Mouse (Mus musculus): Measurements from ENCODE around the gene Faxc. TPM values are rescaled to one million over a fixed set of nuclear protein-coding genes. Genes with fewer than 3 reads are reported as not detected.

Gene Faxc
- 0.10 TPM in 1 of 3 replicates, not detected in the others for total RNA-seq (2017)

DNA sequence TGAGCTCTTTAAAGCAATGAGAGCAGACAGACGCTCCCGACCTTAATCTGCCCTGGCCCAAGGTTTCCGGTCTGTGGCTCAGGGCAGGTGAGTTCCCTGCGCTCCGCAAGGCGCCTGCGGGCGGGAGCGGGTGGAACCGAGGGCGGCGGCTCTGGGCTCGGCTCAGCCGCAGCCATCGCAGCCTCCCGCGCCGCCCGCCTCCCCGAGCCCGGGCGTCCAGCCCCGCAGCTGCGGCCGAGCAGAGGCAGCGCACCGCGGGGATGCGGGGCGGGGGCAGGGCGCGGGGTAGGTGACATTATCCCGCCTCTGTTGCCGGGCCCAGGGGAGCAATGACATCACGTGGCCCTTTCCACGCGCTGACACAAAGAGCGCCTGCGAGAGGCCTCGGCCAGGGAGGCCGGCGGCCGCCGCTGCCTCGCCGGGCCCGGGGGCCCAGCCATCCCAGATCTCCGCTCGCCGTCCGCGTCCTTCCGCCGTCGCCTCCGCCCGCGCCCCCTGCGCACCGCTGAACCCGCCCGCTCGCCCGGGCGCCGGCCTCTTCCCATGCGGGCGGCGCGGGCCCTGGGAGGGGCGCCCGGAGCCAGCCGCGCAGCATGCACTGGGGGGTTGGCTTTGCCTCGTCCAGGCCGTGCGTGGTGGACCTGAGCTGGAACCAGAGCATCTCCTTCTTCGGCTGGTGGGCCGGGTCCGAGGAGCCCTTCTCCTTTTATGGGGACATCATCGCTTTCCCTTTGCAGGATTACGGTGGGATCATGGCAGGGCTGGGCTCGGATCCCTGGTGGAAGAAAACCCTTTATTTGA is at the start of gene Faxc:
Gene Faxc, plus strand, starts transcription at position 359 of the 801 bp plus-strand sequence.
- ATAC-seq (replicated peaks; ENCODE audit: insufficient number of reproducible peaks, low FRiP score, low TSS enrichment, poor library complexity, severe bottlenecking), result no peak

DNA sequence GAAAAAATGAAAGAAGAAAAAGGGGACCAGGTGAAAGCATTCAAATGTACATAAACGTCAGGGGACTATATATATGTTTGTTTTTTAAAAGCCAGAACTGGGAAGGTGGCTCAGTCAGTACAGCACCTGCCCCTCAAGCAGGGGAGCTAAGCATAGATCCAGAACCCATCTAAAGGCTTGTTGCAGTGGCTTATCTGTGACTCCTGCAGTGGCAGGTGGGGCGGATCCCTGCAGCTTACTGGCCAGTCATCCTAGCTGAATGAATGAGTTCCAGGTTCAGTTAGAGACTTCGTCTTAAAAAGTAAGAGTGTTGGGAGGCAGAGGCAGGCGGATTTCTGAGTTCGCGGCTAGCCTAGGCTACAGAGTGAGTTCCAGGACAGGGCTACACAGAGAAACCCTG is 48.3 kb upstream of the Faxc start:
- no peak for ATAC-seq (replicated peaks; ENCODE audit: insufficient number of reproducible peaks, low FRiP score, low TSS enrichment, poor library complexity, severe bottlenecking)

DNA sequence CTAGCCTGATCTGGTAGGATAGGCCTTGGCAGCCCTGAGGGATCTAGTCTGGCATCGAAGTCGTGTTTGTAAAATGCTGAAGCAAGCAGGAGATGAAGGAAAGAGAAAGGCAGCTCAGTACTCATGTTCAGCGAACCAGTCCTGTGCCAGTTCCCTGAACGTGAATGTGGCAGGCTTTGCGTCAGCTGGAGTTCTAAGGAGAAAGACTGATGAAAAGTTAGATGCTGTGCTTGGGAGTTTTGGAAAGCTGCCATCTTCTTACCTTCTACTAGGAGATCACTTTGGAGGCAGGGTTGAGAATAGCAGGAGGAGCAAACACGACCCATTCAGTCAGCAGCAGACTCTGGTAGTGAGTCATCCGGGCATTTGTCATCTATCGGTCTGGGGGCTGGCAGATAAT is 45.3 kb upstream of the Faxc start:
- no peak for ATAC-seq (replicated peaks; ENCODE audit: insufficient number of reproducible peaks, low FRiP score, low TSS enrichment, poor library complexity, severe bottlenecking)

DNA sequence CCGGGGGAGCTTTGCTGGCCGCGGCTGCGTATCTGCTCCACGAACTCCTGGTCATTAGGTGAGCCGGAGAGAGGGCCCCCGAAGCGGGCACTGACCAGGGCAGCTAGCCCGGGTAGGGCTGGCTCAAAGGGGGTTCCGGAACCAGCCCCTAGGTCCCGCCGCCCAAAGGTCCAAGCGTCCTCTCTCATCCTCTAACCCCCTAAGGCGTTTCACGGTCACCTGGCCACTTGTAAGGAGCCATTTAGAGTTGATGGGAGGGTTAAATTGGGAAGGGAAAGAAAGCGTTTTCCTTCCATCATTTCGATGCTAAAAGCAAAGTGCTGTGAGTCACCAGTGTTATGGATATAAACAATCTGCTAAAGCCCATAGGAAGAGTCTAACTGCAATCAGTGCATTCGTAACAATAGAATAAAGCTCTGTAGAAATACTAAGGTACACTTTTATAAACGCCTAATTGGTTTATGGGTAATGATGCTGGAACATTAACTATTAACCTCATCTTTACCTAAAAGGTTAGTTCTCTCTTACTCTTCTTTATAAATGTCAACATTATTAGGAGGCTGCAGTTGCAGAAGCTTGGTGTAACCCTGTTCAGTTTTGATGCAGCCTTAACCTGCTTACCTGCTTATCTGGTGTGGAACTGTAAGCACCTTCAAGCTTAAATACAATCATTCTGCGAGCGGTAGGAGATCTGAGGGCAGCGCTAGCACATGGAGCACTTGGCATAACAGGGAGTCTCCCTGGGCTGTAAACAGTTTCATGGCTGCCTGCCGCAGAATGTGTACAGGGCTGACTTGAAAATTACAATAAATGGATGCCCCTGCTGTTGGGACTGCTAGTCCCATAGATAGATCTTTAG is 872 bp downstream of the Faxc start:
- ATAC-seq (replicated peaks; ENCODE audit: insufficient number of reproducible peaks, low FRiP score, low TSS enrichment, poor library complexity, severe bottlenecking), result no peak

DNA sequence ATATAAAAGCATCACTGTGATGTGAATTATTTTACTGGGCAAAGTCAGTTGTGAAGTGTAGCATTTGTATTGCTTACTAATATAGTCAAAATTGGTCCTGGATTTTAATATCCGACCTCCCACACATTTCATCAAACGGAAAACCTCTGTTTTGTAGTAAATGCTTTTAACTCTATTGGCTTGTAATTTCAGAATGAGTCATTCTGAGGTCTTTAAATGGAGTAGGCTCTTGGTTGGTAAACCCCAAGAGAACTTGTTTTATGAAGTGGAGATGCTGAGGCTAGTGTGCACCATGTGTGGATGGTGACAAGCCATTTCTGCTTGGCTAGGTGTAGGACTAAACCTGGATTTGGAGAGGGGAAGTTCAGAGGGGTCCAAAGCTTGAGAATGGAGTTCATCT is 4.2 kb downstream of the Faxc start:
- ATAC-seq (replicated peaks; ENCODE audit: insufficient number of reproducible peaks, low FRiP score, low TSS enrichment, poor library complexity, severe bottlenecking), result no peak

DNA sequence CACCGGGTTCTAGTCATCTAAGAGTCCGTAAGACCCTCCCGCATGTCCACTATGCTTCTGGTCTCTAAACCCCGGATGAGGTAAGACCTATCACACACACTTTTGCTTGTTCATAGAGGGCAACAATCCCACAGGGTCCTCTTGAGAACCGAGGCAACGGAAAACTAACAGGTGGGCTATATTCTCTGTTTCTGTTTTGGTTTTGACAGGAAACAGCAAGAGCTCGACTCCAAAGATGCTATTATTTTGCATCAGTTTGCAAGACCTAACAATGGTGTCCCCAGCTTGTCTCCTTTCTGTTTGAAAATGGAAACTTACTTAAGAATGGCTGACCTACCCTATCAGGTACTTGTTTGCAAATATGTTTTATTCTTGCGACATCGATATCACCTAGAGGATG is 5.3 kb downstream of the Faxc start:
- no peak for ATAC-seq (replicated peaks; ENCODE audit: insufficient number of reproducible peaks, low FRiP score, low TSS enrichment, poor library complexity, severe bottlenecking)

DNA sequence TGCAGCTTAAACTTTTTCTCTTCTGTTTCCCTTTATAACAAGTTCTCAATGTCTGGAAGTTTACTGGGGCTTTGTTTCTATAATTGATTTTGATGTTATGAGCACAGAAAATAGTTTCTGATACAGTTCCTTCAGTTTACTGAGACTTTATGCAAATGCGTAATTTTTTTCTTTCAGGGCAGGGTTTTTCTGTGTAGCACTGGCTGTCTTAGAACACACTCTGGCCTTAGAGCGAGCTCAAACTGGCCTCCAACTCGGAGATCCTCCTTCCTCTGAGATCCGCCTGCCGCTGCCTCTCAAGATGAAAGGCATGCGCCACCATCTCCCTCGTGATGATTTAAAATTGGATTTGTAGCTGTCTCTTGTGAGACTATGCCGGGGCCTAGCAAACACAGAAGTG is 6.8 kb downstream of the Faxc start:
- ATAC-seq (replicated peaks; ENCODE audit: insufficient number of reproducible peaks, low FRiP score, low TSS enrichment, poor library complexity, severe bottlenecking), result no peak

DNA sequence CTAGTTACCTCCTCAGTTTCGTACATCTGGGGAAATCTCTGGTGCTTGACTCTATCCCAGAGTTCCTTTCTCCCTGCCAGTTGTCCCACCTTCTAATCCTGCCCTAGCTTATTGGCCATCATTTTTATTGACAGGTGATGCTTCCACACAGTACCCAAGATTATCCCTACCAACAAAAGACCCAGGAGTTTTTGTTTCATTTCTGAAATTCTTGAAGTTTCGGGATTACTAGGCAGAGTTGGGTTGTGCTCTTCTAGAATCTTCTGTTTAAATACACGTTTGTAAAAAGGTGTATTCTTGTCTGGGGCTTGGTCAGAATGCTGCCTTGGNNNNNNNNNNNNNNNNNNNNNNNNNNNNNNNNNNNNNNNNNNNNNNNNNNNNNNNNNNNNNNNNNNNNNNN is 13.5 kb downstream of the Faxc start:
- no peak for ATAC-seq (replicated peaks; ENCODE audit: insufficient number of reproducible peaks, low FRiP score, low TSS enrichment, poor library complexity, severe bottlenecking)

DNA sequence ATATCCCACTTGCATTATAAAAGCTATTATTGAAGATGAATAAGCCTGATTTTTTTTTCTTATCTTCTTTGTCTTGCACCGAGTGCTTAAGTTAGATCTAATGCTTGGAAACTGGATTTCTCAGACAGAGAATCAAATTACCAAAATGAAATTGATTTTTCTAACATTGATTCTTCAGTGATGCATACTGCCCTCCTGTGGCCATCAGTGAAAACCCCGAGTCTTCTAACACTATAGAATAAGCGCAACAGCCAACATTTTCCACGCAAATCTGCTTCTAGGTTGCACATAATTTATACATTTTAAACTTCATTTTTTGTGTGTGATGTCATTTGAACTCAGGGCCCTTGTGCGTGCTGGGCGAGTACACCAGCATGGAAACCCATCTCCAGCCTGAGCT is 20.3 kb downstream of the Faxc start:
- ATAC-seq (replicated peaks; ENCODE audit: insufficient number of reproducible peaks, low FRiP score, low TSS enrichment, poor library complexity, severe bottlenecking), result no peak

DNA sequence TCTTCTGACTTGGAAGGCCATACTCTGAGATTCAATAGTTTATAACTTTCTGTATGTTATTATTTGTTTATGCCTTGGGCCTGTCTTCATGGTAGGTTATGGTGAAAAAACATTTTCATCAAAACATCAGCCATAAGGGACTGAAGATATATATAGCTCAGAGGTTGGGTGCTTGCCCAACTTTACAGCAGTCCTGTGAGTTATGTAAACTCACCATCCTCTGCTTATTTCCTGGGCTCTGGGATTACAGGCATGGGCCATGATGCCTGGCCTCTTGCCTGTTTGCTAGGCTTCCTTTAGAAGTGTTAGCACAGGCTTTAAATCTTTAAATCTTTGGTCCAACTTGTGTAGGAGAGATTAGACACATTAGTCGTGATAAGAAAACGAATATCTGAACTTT is 21.1 kb downstream of the Faxc start:
- no peak for ATAC-seq (replicated peaks; ENCODE audit: insufficient number of reproducible peaks, low FRiP score, low TSS enrichment, poor library complexity, severe bottlenecking)

DNA sequence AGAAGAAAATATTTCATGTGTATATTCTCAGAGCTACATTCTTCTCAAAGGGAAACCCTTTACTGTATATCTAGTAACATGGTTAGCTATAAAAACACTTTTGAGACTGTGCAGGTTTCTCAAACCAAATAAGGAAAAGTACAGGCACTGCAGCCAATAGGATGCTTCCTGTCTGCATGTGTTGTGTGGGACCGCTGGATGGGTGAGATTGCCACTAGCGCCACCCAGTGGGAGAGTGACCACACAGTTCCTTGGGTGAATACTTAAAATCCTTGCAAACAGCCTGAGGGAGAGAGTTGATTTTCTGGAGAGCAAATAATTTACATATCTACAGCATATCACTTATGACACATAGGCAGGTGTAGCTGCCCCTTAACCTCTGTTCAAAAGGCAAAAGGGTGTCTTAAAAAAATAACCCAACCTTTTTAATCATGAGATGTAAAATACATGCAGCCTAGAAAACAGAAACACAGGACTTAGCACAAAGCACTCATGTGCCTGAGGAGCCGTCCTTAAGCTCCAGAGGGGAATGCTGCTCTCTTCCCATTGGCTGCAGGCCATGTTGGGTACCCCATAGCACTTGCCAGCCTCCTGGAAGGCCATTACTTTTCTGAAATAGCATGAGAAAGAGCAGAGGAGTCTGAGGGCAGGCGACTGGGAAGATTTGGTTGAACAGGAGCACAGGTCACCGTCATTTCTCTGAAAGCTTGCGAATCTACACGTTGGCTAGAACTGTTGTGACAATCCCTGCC is 26.6 kb downstream of the Faxc start:
- ATAC-seq (replicated peaks; ENCODE audit: insufficient number of reproducible peaks, low FRiP score, low TSS enrichment, poor library complexity, severe bottlenecking), result no peak

DNA sequence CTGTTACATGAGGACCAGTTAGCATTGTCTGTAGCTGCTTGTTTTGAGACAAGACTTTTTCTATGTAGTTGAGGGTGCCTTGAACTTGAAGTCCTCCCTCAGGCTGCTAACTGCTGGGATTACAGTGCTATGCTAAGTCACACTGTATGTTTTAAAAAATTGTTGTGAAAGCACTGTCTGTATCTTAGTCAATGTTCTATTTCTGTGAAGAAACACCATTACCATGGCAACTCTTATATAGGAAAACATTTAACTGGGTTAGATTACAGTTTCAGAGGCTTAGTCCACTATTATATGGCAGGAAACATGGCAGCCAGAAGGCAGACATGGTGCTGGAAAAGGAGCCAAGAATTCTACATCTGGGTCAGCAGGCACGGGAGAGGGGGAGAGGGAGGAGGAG is 40.8 kb downstream of the Faxc start:
- ATAC-seq (replicated peaks; ENCODE audit: insufficient number of reproducible peaks, low FRiP score, low TSS enrichment, poor library complexity, severe bottlenecking), result no peak

DNA sequence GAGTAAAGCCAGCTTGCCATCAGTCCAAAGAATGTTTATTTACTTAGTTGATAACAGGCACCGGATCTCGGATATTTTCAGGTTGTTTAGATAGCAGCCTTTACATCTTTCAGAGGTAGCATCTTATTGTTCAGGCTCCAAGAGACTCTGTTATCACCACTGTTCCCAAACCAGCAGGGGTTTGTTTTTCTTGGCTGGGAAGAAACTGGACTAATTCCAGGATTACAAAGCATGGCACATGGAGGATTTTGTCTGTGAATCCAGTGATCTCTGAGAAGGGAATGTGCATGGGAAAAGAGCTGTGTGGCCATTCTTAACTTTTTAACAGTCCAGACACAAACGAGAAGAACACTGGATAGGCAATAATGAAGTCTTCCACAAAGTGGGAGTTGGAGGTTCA is 43.0 kb downstream of the Faxc start:
- no peak for ATAC-seq (replicated peaks; ENCODE audit: insufficient number of reproducible peaks, low FRiP score, low TSS enrichment, poor library complexity, severe bottlenecking)

DNA sequence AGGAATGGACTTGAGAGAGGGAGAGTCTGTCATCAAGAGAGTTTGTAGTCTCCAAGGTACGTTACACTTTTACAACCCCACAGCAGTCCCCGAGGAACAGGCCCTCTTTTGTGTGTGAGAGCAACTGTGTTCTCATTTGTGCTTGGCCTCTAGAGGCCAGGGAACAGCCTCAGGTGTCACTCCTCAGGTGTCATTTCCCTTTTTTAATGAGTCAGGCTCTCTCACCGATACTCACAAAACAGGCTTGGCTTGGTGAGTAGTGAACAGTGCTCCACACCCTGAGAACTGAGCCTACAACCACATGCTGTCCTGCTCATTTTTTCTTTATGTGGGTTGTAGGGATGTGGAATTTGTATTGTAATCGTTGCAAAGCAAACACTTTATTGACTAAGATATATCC is 49.3 kb downstream of the Faxc start:
- no peak for ATAC-seq (replicated peaks; ENCODE audit: insufficient number of reproducible peaks, low FRiP score, low TSS enrichment, poor library complexity, severe bottlenecking)

DNA sequence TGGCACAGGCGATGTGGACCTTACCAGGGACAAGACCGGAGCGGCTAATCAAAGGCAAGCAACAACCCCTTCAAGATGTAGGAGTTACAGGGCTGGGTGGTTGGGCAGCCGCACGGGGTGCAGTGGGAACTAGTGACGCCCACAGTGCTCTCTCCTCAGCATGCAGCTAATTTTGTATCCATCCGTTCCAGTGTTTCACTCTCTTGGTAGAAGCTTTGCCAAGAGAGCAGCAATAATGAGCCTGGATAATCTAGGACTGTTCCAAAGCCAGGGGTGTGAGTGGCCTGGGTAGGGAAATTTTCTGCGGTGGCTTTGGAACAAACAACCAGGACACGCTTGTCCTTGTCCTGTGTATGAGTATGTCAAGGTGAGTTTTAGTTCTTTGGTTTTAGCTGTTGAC is 51.3 kb downstream of the Faxc start:
- no peak for ATAC-seq (replicated peaks; ENCODE audit: insufficient number of reproducible peaks, low FRiP score, low TSS enrichment, poor library complexity, severe bottlenecking)

DNA sequence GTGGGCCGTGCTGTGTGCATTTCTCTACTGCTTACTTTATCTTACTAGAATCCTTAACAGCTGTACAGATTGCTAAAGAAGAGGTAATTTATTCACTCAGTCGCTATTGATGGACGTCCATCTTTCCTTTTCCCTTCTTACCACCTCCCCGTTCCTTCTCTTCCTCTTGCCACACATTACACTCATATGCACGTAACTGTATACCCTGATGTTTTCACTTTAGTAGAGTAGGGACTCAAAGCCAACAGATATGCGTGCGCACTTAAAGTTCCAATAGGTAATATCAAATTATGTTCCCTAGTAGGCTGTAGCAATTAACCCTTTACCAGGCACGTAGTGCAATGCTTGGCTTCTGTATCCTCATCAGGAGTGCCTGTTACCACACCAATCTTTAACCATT is 55.7 kb downstream of the Faxc start:
- ATAC-seq (replicated peaks; ENCODE audit: insufficient number of reproducible peaks, low FRiP score, low TSS enrichment, poor library complexity, severe bottlenecking), result no peak

DNA sequence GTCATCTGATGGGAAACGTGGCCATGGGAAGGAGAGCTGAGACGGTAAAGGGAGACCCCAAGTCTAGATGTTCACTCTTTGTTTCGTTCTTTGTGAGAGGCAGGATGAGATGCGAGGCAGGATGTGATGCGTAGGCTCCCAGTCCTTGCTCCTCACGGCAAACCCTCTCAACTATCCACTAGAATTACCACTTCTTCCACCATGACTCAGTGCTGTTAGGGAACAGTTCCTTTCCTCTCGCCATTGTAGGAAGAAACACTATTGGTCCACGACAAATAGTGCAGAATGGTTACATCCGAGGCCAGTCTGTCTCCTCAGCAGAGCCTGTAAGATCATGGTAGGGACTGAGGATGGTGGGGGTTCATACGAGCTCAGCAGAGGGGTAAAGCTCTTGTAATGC is 56.3 kb downstream of the Faxc start:
- no peak for ATAC-seq (replicated peaks; ENCODE audit: insufficient number of reproducible peaks, low FRiP score, low TSS enrichment, poor library complexity, severe bottlenecking)

DNA sequence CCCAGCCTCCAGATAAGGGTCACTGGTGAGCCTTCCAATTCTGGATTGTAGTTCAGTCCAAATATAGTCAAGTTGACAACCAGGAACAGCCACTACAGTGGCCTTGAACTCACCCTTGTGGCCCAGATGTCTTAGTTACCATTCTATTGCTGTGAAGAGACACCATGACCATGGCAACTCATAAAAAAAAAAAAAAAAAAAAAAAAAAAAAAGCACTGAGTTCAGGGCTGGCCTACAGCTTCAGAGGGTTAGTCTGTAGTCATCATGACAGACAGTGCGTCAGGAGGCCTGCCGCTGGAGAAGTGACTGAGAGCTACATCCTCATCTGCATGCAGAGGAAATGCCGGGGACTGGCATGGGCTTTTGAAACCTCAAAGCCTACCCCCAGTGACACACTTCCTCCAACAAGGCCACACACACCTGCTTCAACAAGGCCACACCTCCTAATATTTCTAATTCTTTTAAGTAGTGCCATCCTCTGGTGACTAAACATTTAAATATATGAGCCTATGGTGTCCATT is 58.5 kb downstream of the Faxc start:
- no peak for ATAC-seq (replicated peaks; ENCODE audit: insufficient number of reproducible peaks, low FRiP score, low TSS enrichment, poor library complexity, severe bottlenecking)

DNA sequence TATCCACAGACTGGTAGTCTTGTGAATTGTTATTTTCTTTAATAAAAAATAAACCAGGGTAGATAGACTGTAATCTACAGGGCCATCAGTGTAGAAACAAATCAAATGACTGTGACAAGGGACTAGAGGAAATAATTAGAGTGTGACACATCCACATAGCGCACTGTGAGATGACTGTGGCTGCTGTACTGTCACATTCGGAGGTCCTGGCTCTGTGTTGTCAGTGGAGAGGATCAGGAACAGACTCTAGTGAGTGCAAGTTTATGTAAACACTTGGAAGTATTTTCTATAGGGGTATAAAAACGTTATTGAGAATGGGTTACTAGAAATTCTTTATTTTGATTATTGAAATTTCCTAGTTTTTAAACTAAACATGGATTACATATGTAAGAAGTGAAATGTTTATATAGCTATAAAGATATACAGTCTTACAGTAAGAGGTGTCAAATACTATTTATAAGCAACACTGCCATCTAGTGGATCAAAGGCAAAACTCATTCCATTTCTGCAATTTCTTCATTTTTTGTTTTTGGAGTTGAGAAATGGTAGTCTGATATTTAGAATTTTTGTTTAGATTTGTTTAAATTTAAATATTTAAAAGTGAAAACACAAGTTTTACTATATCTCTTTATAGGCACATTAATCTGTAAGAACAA is 59.6 kb downstream of the Faxc start:
- no peak for ATAC-seq (replicated peaks; ENCODE audit: insufficient number of reproducible peaks, low FRiP score, low TSS enrichment, poor library complexity, severe bottlenecking)

Measured in monocyte, adult 5-6 weeks (primary cell).